Mouse (Mus musculus) heart, adult 2 months (tissue): ENCODE data around the gene Morn3.

Experiments used
- CTCF ChIP-seq: fragments of 200-600 bp; IDR thresholded peaks from 2 replicates; pipeline ENCODE4 v1.8.1; 2022; ENCODE audit warnings: antibody characterized with exemption, mild to moderate bottlenecking, moderate library complexity
- POLR2A ChIP-seq: fragments of 200-500 bp; IDR thresholded peaks from 2 replicates; pipeline ENCODE4 v1.6.1; 2011; ENCODE audit warnings: mild to moderate bottlenecking, low read depth, low read length, control low read depth; ENCODE audit not compliant: insufficient read depth

DNA sequence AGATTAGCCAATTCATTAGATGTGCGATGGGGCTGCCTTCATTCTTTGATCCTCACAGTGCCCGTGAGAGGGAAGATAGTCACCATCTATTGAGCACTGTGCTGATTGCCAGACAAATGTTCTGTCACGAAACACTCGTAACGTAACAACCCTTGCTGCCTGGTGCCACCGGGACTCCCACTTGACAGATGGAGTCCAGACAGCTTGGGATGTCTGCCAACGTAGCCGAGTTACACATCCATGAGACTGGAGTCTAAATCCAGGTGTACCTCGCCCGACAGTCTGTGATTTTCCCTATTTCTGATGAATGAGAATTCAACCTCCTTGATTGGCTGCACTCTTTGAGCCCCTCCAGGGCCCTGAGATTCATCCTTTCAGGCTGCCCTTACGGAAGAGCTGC lies 36.9 kb downstream of the Morn3 start:
- TF ChIP-seq CTCF (no peak), POLR2A (no peak)
